ENCODE assay signal across 22 mouse cellular contexts in the genomic region with DNA sequence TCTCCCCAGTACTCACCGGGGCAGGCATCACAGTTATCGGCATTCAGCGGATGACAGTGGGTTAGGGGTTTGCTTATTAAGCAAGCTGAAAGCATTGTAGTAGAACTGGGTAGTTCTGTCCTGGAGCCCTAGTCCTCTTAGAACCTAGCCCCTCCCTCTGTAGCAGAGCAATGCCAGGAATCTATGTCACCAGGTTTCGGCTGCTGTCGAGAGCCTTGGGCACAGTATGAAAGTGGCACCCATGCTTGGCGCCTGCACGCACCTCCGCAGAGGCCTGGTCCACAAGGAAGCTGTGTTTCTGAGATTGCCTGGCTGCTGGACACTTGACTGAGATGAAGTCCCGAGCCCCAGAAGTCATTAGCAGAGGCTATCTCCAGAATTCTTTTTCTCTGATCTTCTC. TPM values are rescaled to one million over a fixed set of nuclear protein-coding genes. Genes with fewer than 3 reads are reported as not detected.
A peak's percentile ranks its signal among the peaks of the same experiment; 100 is the strongest.
DNase-seq lines count a peak whose midpoint lies in the region; ATAC-seq and TF ChIP-seq lines count a peak whose summit lies in the region.
"Had no signal": no experiment of that assay in that cellular context is flagged by ENCODE, and none has a peak within 500 bp of the region (broad histone marks: within the 10 kb centered on the region; RNA-seq: fewer than 3 reads in every experiment).

No protein-coding gene starts in this region.

- H3K36me3 ChIP-seq in heart, embryonic 13.5 days: peaks cover 10% of the 10 kb centered on the region
- no peaks in the 10 kb centered on the region for H3K36me3 ChIP-seq in hindbrain, embryonic 15.5 days
- no peaks in the 10 kb centered on the region for H3K36me3 ChIP-seq in hindbrain, embryonic 14.5 days (replicated peaks; ENCODE audit: control insufficient read depth, insufficient read depth)
- H3K36me3 ChIP-seq in neural tube, embryonic 11.5 days (ENCODE audit: control insufficient read depth, insufficient read depth, low read length): no peaks in the 10 kb centered on the region
- H3K36me3 ChIP-seq in stomach, postnatal 0 days (ENCODE audit: control insufficient read depth, insufficient read depth, low read length): no peaks in the 10 kb centered on the region

- no peak for TF ChIP-seq EP300 in stomach, postnatal 0 days (optimal IDR thresholded peaks at IDR 0.05)

- H3K9me3 ChIP-seq in heart, embryonic 13.5 days: no peaks in the 10 kb centered on the region
- no peaks in the 10 kb centered on the region for H3K9me3 ChIP-seq in hindbrain, embryonic 15.5 days
- no peaks in the 10 kb centered on the region for H3K9me3 ChIP-seq in hindbrain, embryonic 14.5 days (ENCODE audit: control insufficient read depth, low read length)
- H3K9me3 ChIP-seq in neural tube, embryonic 11.5 days (ENCODE audit: control insufficient read depth, low read length): no peaks in the 10 kb centered on the region
- no peaks in the 10 kb centered on the region for H3K9me3 ChIP-seq in stomach, postnatal 0 days (ENCODE audit: control insufficient read depth, low read length)
- H3K9me3 ChIP-seq: heart, embryonic 12.5 days; limb, embryonic 10.5 days; liver, embryonic 12.5 days had no signal

- peak overlapping the region; percentile 54 for H3K27ac ChIP-seq in heart, embryonic 13.5 days (replicated peaks)
- 0 out of 2 replicates have a peak overlapping the region, but pooled peaks have one; percentile 8 for H3K27ac ChIP-seq in hindbrain, embryonic 15.5 days (replicated peaks)
- H3K27ac ChIP-seq in hindbrain, embryonic 14.5 days: no peak overlapping the region
- H3K27ac ChIP-seq in neural tube, embryonic 11.5 days (ENCODE audit: low read depth, low read length): peak overlapping the region; percentile 47; the same call in 1 of the 2 replicates
- no peak overlapping the region for H3K27ac ChIP-seq in stomach, postnatal 0 days (replicated peaks)
- H3K27ac ChIP-seq: limb, embryonic 10.5 days; liver, embryonic 12.5 days had no signal

- no peak overlapping the region for H3K4me3 ChIP-seq in heart, embryonic 13.5 days
- no peak overlapping the region for H3K4me3 ChIP-seq in hindbrain, embryonic 15.5 days
- H3K4me3 ChIP-seq in hindbrain, embryonic 14.5 days (replicated peaks; ENCODE audit: low read length): no peak overlapping the region
- H3K4me3 ChIP-seq in neural tube, embryonic 11.5 days (ENCODE audit: low read depth, low read length): no peak overlapping the region
- H3K4me3 ChIP-seq in stomach, postnatal 0 days (ENCODE audit: low read depth, low read length): no peak overlapping the region
- H3K4me3 ChIP-seq: erythroblast, embryonic 14.5 days; heart, embryonic 12.5 days; limb, embryonic 10.5 days; liver, embryonic 12.5 days; myocyte had no signal

- no peak overlapping the region for H3K4me2 ChIP-seq in heart, embryonic 13.5 days
- H3K4me2 ChIP-seq in hindbrain, embryonic 15.5 days: no peak overlapping the region
- H3K4me2 ChIP-seq in hindbrain, embryonic 14.5 days (replicated peaks): no peak overlapping the region
- H3K4me2 ChIP-seq in neural tube, embryonic 11.5 days (ENCODE audit: low read depth): no peak overlapping the region
- no peak overlapping the region for H3K4me2 ChIP-seq in stomach, postnatal 0 days (replicated peaks; ENCODE audit: low read depth)
- H3K4me2 ChIP-seq: heart, embryonic 12.5 days; liver, embryonic 12.5 days had no signal

- peak overlapping the region; percentile 29; the same call in 1 of the 2 replicates for H3K9ac ChIP-seq in heart, embryonic 13.5 days
- H3K9ac ChIP-seq in hindbrain, embryonic 15.5 days: no peak overlapping the region
- H3K9ac ChIP-seq in hindbrain, embryonic 14.5 days: no peak overlapping the region
- no peak overlapping the region for H3K9ac ChIP-seq in neural tube, embryonic 11.5 days (ENCODE audit: low read length)
- no peak overlapping the region for H3K9ac ChIP-seq in stomach, postnatal 0 days (ENCODE audit: low read length)
- H3K9ac ChIP-seq: heart, embryonic 12.5 days; liver, embryonic 12.5 days; lung, embryonic 14.5 days had no signal

- ATAC-seq in heart, embryonic 13.5 days (ENCODE audit: extremely low read depth, insufficient number of reproducible peaks, low FRiP score, low TSS enrichment): no peak
- no peak for ATAC-seq in hindbrain, embryonic 15.5 days (ENCODE audit: low FRiP score, low read depth)
- no peak for ATAC-seq in hindbrain, embryonic 14.5 days (ENCODE audit: low FRiP score)
- ATAC-seq in neural tube, embryonic 11.5 days (ENCODE audit: insufficient read depth, low FRiP score, low TSS enrichment): no peak
- peak; percentile 11; the same call in 1 of the 2 replicates for ATAC-seq in stomach, postnatal 0 days (ENCODE audit: low FRiP score, low TSS enrichment)
- no peak for ATAC-seq in granulocyte monocyte progenitor cell, adult 5-6 weeks (replicated peaks; ENCODE audit: poor library complexity, severe bottlenecking)
- ATAC-seq: liver, embryonic 12.5 days had no signal

- H3K4me1 ChIP-seq in heart, embryonic 13.5 days: peaks cover 74% of the 10 kb centered on the region
- H3K4me1 ChIP-seq in hindbrain, embryonic 15.5 days (replicated peaks): peaks cover 32% of the 10 kb centered on the region
- peaks cover 5% of the 10 kb centered on the region; the same call in 1 of the 2 replicates for H3K4me1 ChIP-seq in hindbrain, embryonic 14.5 days (replicated peaks; ENCODE audit: control insufficient read depth, insufficient read depth, low read length)
- peaks cover 5% of the 10 kb centered on the region; the same call in 1 of the 2 replicates for H3K4me1 ChIP-seq in neural tube, embryonic 11.5 days (ENCODE audit: control insufficient read depth, insufficient read depth, low read length)
- no peaks in the 10 kb centered on the region for H3K4me1 ChIP-seq in stomach, postnatal 0 days (replicated peaks; ENCODE audit: control insufficient read depth, insufficient read depth)

- WGBS in heart, embryonic 13.5 days: 54% methylated on average over 9 of the region's 9 CpGs
- WGBS in hindbrain, embryonic 15.5 days: 86% methylated on average over 9 of the region's 9 CpGs
- 86% methylated on average over 9 of the region's 9 CpGs for WGBS in hindbrain, embryonic 14.5 days
- WGBS in neural tube, embryonic 11.5 days: 85% methylated on average over 9 of the region's 9 CpGs
- 91% methylated on average over 9 of the region's 9 CpGs for WGBS in stomach, postnatal 0 days

- no peak for DNase-seq in heart, postnatal 4 days
- DNase-seq in hindbrain, embryonic 14.5 days (ENCODE audit: low spot score): no peak
- no peak for DNase-seq in neural tube, embryonic 11.5 days (ENCODE audit: low spot score)
- DNase-seq in neural tube, embryonic 10.5 days (ENCODE audit: extremely low spot score, low spot score): no peak
- no peak for DNase-seq in stomach, postnatal 0 days (ENCODE audit: low spot score)
- DNase-seq: adrenal gland, postnatal 14 days; B cell, adult 2 months; cerebellum, adult 18-20 months; cerebellum, postnatal 36 days; gastrocnemius, postnatal 25 days; kidney, postnatal 14 days; lung, embryonic 14.5 days; right cerebral cortex, postnatal 14 days; thymus, postnatal 14 days had no signal

- TF ChIP-seq CTCF in stomach, postnatal 0 days (IDR thresholded peaks at IDR 0.05; ENCODE audit: low read depth): no peak

- H3K27me3 ChIP-seq in heart, embryonic 13.5 days (replicated peaks): no peaks in the 10 kb centered on the region
- H3K27me3 ChIP-seq in hindbrain, embryonic 15.5 days: no peaks in the 10 kb centered on the region
- no peaks in the 10 kb centered on the region for H3K27me3 ChIP-seq in hindbrain, embryonic 14.5 days (ENCODE audit: control insufficient read depth, insufficient read depth, low read length)
- no peaks in the 10 kb centered on the region for H3K27me3 ChIP-seq in neural tube, embryonic 11.5 days (ENCODE audit: control insufficient read depth, insufficient read depth, low read length)
- no peaks in the 10 kb centered on the region for H3K27me3 ChIP-seq in stomach, postnatal 0 days (ENCODE audit: control insufficient read depth, insufficient read depth, low read length)
- H3K27me3 ChIP-seq: heart, embryonic 12.5 days; liver, embryonic 12.5 days had no signal

RNA-seq across cellular contexts. Expression of a gene that starts 9.2 kb away (rescaled TPM):
- polyA plus RNA-seq in heart, embryonic 13.5 days (2015; fragmentation: Nextera tagmentation; extraction: Ambion mirVana): 18.5 and 19.5 TPM in 2 replicates
- total RNA-seq in heart, postnatal 4 days (2021): 10 to 100 TPM; 11.7 to 13.0 TPM
- 15.4 and 16.2 TPM in 2 replicates for polyA plus RNA-seq in hindbrain, embryonic 15.5 days (2015; fragmentation: Nextera tagmentation; extraction: Ambion mirVana)
- 9.4 and 10.2 TPM in 2 replicates for polyA plus RNA-seq in hindbrain, embryonic 14.5 days (2014; fragmentation: Nextera tagmentation; extraction: Ambion mirVana)
- 21.7 and 23.0 TPM in 2 replicates for polyA plus RNA-seq in neural tube, embryonic 11.5 days (2014; fragmentation: Nextera tagmentation; extraction: Ambion mirVana)
- polyA plus RNA-seq in stomach, postnatal 0 days (2015; fragmentation: Nextera tagmentation; extraction: Ambion mirVana): 6.4 and 6.9 TPM in 2 replicates
- total RNA-seq in granulocyte monocyte progenitor cell, adult 5-6 weeks (2014; fragmentation: Nextera tagmentation): 11.3 and 15.5 TPM in 2 replicates
- 16.8 and 21.7 TPM in 2 replicates for total RNA-seq in granulocyte monocyte progenitor cell, adult 5-6 weeks (2017)

RNA-seq across cellular contexts. Expression of a gene that starts 9.3 kb away (rescaled TPM):
- polyA plus RNA-seq in heart, embryonic 13.5 days (2015; fragmentation: Nextera tagmentation; extraction: Ambion mirVana): 10.2 and 13.6 TPM in 2 replicates
- 10 to 100 TPM; 12.1 to 13.9 TPM for total RNA-seq in heart, postnatal 4 days (2021)
- polyA plus RNA-seq in hindbrain, embryonic 15.5 days (2015; fragmentation: Nextera tagmentation; extraction: Ambion mirVana): 10.8 and 11.4 TPM in 2 replicates
- polyA plus RNA-seq in hindbrain, embryonic 14.5 days (2014; fragmentation: Nextera tagmentation; extraction: Ambion mirVana): 10.1 and 12.6 TPM in 2 replicates
- 16.5 and 17.3 TPM in 2 replicates for polyA plus RNA-seq in neural tube, embryonic 11.5 days (2014; fragmentation: Nextera tagmentation; extraction: Ambion mirVana)
- 2.2 and 2.9 TPM in 2 replicates for polyA plus RNA-seq in stomach, postnatal 0 days (2015; fragmentation: Nextera tagmentation; extraction: Ambion mirVana)
- total RNA-seq in granulocyte monocyte progenitor cell, adult 5-6 weeks (2014; fragmentation: Nextera tagmentation): 15.9 and 20.8 TPM in 2 replicates
- total RNA-seq in granulocyte monocyte progenitor cell, adult 5-6 weeks (2017): 20.0 and 20.4 TPM in 2 replicates

RNA-seq across cellular contexts. Expression of a gene that starts 25.8 kb away (rescaled TPM):
- polyA plus RNA-seq in heart, embryonic 13.5 days (2015; fragmentation: Nextera tagmentation; extraction: Ambion mirVana): 20.5 and 23.9 TPM in 2 replicates
- total RNA-seq in heart, postnatal 4 days (2021): 100 to 1,000 TPM; 201 to 202 TPM
- polyA plus RNA-seq in hindbrain, embryonic 15.5 days (2015; fragmentation: Nextera tagmentation; extraction: Ambion mirVana): 144 and 145 TPM in 2 replicates
- 59.5 and 70.7 TPM in 2 replicates for polyA plus RNA-seq in hindbrain, embryonic 14.5 days (2014; fragmentation: Nextera tagmentation; extraction: Ambion mirVana)
- polyA plus RNA-seq in neural tube, embryonic 11.5 days (2014; fragmentation: Nextera tagmentation; extraction: Ambion mirVana): 431 and 462 TPM in 2 replicates
- 57.6 and 81.6 TPM in 2 replicates for polyA plus RNA-seq in stomach, postnatal 0 days (2015; fragmentation: Nextera tagmentation; extraction: Ambion mirVana)
- total RNA-seq in granulocyte monocyte progenitor cell, adult 5-6 weeks (2014; fragmentation: Nextera tagmentation): 268 and 302 TPM in 2 replicates
- 157 and 185 TPM in 2 replicates for total RNA-seq in granulocyte monocyte progenitor cell, adult 5-6 weeks (2017)

Comparison
In these comparisons a context has a peak if more than half of its experiments do, and no peak if none do; other contexts are left out.
1. H3K27ac ChIP-seq: peak in heart, embryonic 13.5 days (single experiment), hindbrain, embryonic 15.5 days (single experiment) and neural tube, embryonic 11.5 days (single experiment); none in hindbrain, embryonic 14.5 days (single experiment) and stomach, postnatal 0 days (single experiment).